Mouse (Mus musculus): ENCODE data around the gene Stat5b. TPM values are rescaled to one million over a fixed set of nuclear protein-coding genes. Genes with fewer than 3 reads are reported as not detected.
A peak's percentile ranks its signal among the peaks of the same experiment; 100 is the strongest.

The Stat5b gene
- polyA plus RNA-seq, 1 experiment from 2014 or later: 19.9 TPM

DNA sequence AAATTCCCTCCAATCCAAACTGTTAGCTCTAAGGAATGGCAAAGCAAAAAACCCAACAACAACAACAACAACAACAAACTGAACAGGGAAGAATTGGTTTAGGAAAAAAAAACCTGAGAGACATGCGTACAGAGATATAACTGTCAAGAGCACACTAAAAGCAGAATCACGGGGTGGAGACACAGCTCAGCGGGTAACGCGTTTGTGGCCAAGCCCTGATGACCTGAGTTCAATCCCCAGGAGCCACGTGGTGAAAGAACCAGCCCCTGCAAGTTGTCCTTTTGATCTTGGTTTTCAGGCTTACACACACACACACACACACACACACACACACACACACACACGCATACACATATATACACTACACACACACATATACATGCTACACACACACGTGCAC is 31.5 kb downstream of the Stat5b start:
- no peak overlapping the region for H3K4me2 ChIP-seq
- ATAC-seq (ENCODE audit: insufficient number of reproducible peaks, insufficient read depth, low FRiP score, low TSS enrichment, low read depth): no peak
- H3K4me1 ChIP-seq: peaks cover 44% of the 10 kb centered on the region
- no peak overlapping the region for H3K9ac ChIP-seq
- no peaks in the 10 kb centered on the region for H3K9me3 ChIP-seq
- peaks cover 28% of the 10 kb centered on the region for H3K27me3 ChIP-seq
- no peak overlapping the region for H3K27ac ChIP-seq
- no peak overlapping the region for H3K4me3 ChIP-seq
- 76% methylated on average over 8 of the region's 8 CpGs for WGBS
- no peaks in the 10 kb centered on the region for H3K36me3 ChIP-seq

DNA sequence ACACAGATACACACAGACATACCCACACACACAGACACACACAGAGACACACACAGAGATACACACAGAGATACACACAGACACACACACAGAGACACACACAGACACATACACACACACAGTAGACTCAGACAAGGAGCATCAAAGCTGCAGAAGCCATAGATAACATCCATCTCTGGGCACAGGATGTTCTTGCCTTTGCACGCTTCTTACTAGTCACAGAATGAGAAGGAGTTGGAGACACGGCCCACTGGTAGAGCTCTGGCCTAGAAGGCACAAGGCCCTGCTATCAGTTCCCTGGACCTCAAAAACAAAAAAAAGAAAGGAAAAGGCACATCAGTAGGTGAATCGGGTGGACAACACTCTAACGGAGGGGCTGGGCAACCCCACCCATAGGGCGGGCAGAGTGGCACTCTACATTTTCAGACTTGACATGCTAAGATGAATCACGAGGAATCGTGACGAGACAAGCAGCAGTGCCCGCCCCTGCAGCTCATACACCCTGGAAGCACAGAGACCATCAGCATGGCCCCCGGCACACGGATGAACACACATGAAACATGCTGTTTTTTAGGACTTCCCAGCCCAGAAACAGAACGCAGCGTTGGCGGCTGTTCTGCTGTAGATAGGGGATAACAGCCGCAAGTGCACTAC is 32.0 kb downstream of the Stat5b start:
- Histone ChIP-seq H3K4me2 (no peak overlapping the region), H3K4me3 (no peak overlapping the region), H3K9me3 (no peaks in the 10 kb centered on the region), H3K27me3 (peaks cover 27% of the 10 kb centered on the region), H3K9ac (no peak overlapping the region), H3K27ac (no peak overlapping the region), H3K4me1 (peaks cover 41% of the 10 kb centered on the region), H3K36me3 (no peaks in the 10 kb centered on the region)
- no peak for ATAC-seq (ENCODE audit: insufficient number of reproducible peaks, insufficient read depth, low FRiP score, low TSS enrichment, low read depth)
- 90% methylated on average over 15 of the region's 15 CpGs for WGBS

DNA sequence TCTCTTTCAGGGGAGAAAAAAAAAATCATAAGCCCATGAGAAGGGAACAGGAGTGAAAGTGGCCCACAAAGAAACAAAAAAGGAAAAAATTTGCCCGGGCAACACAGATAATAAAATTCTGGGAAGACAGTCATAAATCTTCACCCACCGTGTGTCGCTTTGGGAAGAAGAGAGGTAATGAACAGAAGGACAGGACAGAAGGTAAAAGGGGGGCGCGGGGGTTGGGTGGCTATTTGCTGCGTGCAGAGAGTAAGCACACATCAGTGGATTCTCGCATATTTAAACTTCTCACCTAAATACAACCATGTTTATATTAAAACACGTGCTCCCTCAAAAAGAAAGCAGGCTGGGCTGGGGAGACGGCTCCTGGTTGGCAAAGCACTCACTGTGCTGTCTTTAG is 33.2 kb downstream of the Stat5b start:
- Histone ChIP-seq H3K27me3 (peaks cover 25% of the 10 kb centered on the region), H3K36me3 (no peaks in the 10 kb centered on the region), H3K9me3 (no peaks in the 10 kb centered on the region), H3K4me3 (no peak overlapping the region), H3K27ac (no peak overlapping the region), H3K4me2 (no peak overlapping the region), H3K4me1 (peaks cover 40% of the 10 kb centered on the region), H3K9ac (no peak overlapping the region)
- 84% methylated on average over 9 of the region's 9 CpGs for WGBS
- no peak for ATAC-seq (ENCODE audit: insufficient number of reproducible peaks, insufficient read depth, low FRiP score, low TSS enrichment, low read depth)

DNA sequence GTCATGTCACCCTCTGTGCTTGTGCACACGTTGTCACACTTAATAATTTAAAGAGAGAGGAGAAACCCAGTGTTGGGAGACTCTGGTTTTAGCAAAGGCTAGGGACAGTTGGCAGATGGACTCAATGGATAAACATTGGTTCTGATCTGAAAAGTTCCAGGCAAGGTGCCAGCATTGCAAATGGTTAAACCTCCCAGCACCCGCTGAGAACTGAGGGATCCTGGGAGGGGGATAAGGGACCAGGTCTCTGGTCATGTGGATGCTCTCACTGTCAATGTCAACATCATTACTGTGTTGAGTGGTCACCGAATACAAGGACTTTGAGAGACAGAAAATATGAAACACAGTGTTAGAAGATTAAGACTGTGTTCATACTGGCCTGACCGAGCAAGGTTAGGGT is 33.7 kb downstream of the Stat5b start:
- Histone ChIP-seq H3K4me1 (peaks cover 37% of the 10 kb centered on the region), H3K27ac (no peak overlapping the region), H3K9ac (no peak overlapping the region), H3K27me3 (peaks cover 22% of the 10 kb centered on the region), H3K36me3 (no peaks in the 10 kb centered on the region), H3K9me3 (no peaks in the 10 kb centered on the region), H3K4me2 (no peak overlapping the region), H3K4me3 (no peak overlapping the region)
- no peak for ATAC-seq (ENCODE audit: insufficient number of reproducible peaks, insufficient read depth, low FRiP score, low TSS enrichment, low read depth)
- WGBS: 79% methylated on average over 4 of the region's 4 CpGs

DNA sequence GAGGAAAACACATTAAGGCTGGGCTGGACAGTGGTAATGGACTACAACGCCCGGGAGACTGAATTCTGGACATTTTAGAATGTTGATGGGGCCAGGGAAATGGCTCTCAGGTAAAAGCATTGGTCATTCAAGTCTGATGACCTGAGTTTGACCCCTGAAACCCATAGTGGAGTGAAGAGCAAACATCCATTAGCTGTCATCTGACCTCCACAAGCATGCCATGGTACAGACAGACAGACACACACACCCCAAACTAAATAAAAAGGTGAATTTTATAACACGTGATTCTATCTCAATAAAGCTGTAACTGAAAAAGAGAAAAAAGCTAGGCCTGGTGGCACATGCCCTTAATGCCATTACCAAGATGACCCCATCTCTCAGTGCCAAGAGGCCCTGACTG is 34.2 kb downstream of the Stat5b start:
- Histone ChIP-seq H3K4me3 (no peak overlapping the region), H3K9me3 (no peaks in the 10 kb centered on the region), H3K27me3 (peaks cover 20% of the 10 kb centered on the region), H3K4me2 (no peak overlapping the region), H3K27ac (no peak overlapping the region), H3K36me3 (no peaks in the 10 kb centered on the region), H3K4me1 (peaks cover 34% of the 10 kb centered on the region), H3K9ac (no peak overlapping the region)
- no peak for ATAC-seq (ENCODE audit: insufficient number of reproducible peaks, insufficient read depth, low FRiP score, low TSS enrichment, low read depth)
- 77% methylated on average over 3 of the region's 3 CpGs for WGBS

DNA sequence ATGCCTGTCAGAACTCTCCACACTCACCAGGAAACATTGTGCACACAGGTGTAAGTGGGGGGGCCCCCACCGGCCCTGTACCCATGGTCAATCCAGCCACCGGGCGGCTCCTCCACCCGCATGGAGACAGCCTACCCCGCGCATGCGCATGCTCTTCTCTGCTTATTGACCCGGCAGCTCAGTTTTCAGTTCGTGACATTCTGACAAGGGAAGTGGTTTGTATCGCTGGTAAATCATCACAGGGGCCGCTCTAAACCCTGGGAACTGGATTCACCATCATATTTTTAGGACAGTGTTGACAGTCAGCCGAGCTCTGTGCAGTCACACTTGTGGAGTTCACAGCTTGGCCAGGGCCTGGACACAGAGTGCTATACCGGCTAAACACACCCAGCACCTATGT is 36.0 kb downstream of the Stat5b start:
- peaks cover 20% of the 10 kb centered on the region for H3K27me3 ChIP-seq
- H3K27ac ChIP-seq: no peak overlapping the region
- no peak for ATAC-seq (ENCODE audit: insufficient number of reproducible peaks, insufficient read depth, low FRiP score, low TSS enrichment, low read depth)
- H3K36me3 ChIP-seq: no peaks in the 10 kb centered on the region
- no peak overlapping the region for H3K4me3 ChIP-seq
- no peaks in the 10 kb centered on the region for H3K9me3 ChIP-seq
- H3K4me1 ChIP-seq: peaks cover 30% of the 10 kb centered on the region
- H3K9ac ChIP-seq: no peak overlapping the region
- H3K4me2 ChIP-seq: peak overlapping the region; percentile 7; the same call in 1 of the 2 replicates
- WGBS: 52% methylated on average over 13 of the region's 13 CpGs

DNA sequence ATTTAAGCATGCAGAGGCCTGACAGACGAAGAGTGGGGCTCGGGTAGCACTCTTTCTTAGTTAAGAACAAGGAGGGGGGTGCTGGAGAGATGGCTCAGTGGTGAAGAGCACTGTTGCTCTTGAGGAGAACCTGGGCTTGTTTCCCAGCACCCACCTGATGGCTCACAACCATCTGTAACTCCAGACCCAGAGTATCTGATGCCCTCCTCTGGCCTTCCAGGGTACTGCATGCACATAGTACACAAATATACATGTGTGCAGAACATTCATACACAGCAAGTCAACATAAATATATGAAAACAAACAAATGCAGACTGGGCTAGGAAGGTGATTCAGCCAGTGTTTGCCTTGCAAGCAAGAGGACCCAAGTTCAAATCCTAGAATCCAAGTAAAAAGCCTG is 39.4 kb downstream of the Stat5b start:
- 60% methylated on average over 2 of the region's 2 CpGs for WGBS
- no peak for ATAC-seq (ENCODE audit: insufficient number of reproducible peaks, insufficient read depth, low FRiP score, low TSS enrichment, low read depth)
- peaks cover 4% of the 10 kb centered on the region for H3K27me3 ChIP-seq
- H3K36me3 ChIP-seq: peaks cover 3% of the 10 kb centered on the region; the same call in 1 of the 2 replicates
- peaks cover 17% of the 10 kb centered on the region for H3K4me1 ChIP-seq
- no peak overlapping the region for H3K4me2 ChIP-seq
- H3K9ac ChIP-seq: no peak overlapping the region
- no peaks in the 10 kb centered on the region for H3K9me3 ChIP-seq
- H3K27ac ChIP-seq: peak overlapping the region; percentile 55; the same call in 1 of the 2 replicates
- H3K4me3 ChIP-seq: no peak overlapping the region

DNA sequence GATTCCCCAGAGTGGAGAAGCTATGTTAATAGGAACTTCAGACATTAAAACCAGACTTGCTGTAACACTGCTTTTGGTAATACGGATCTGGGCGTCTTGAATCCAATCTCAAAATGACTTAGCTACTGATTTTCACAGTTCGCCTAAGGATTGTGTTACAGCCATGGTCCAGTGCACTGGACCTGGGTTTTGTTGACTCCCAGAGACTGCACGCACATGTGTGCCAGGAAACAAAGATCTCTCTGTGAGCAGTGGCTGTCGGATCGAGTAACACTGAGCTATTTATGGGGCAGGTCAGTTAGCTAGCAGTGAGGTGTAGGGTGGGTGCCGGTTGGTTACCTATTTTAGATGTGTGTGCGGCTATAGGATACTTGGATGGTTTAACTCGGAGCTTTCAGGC is 40.0 kb downstream of the Stat5b start:
- no peaks in the 10 kb centered on the region for H3K9me3 ChIP-seq
- ATAC-seq (ENCODE audit: insufficient number of reproducible peaks, insufficient read depth, low FRiP score, low TSS enrichment, low read depth): no peak
- peaks cover 6% of the 10 kb centered on the region; the same call in 1 of the 2 replicates for H3K36me3 ChIP-seq
- peak overlapping the region; percentile 55; the same call in 1 of the 2 replicates for H3K27ac ChIP-seq
- H3K4me3 ChIP-seq: no peak overlapping the region
- WGBS: 22% methylated on average over 9 of the region's 9 CpGs
- peaks cover 17% of the 10 kb centered on the region for H3K4me1 ChIP-seq
- no peak overlapping the region; the same call in 1 of the 2 replicates for H3K4me2 ChIP-seq
- H3K9ac ChIP-seq: no peak overlapping the region
- peaks cover under 1% of the 10 kb centered on the region; the same call in 1 of the 2 replicates for H3K27me3 ChIP-seq

DNA sequence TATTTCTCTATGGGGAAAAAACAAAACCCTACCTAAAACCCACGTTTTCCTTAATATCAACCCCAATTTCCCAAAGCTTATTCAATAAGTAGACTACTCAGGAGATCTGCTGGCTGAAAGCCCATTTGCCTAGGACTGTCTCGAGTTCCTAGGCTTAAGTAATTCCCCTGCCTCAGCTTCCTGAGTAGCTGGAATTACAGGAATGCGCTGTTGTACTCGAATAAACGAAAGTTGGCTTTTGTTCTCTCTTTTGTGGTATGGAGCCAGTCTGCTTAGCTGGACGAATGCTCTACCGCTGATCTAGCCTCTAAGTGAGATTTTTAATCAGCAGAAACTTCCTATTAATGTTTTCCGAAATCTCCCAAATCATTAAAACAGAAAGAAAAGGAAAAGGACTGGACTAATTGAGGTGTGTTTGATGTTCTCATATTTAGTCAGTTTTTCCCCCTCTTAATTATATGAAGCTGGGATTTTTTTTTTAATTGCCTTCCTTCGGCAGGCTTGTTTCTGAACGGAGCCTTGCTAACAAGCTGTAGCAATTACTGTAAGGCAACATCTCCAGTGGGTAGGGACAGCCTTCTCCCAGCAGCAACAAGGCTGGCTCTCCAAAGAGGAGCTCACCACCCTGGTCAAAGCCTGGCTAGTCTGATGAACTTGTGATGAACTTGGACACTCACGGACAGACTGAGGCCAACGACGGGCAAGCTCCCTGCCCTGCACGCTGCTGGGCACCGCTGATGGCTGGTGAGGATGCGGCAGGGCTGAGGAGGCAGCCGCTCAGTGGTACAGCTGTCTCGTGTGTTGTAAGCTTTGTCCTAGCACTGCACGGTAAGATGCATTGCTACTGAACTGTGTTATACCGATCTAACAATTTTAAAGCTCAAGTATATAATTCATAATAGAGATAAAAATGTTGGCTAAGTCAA is 43.9 kb downstream of the Stat5b start:
- H3K9ac ChIP-seq: no peak overlapping the region
- no peak overlapping the region for H3K4me2 ChIP-seq
- no peaks in the 10 kb centered on the region for H3K9me3 ChIP-seq
- peaks cover 13% of the 10 kb centered on the region for H3K4me1 ChIP-seq
- no peak overlapping the region for H3K4me3 ChIP-seq
- H3K36me3 ChIP-seq: peaks cover 44% of the 10 kb centered on the region
- ATAC-seq (ENCODE audit: insufficient number of reproducible peaks, insufficient read depth, low FRiP score, low TSS enrichment, low read depth): no peak
- no peaks in the 10 kb centered on the region for H3K27me3 ChIP-seq
- H3K27ac ChIP-seq: no peak overlapping the region; the same call in 1 of the 2 replicates
- 64% methylated on average over 20 of the region's 20 CpGs for WGBS

DNA sequence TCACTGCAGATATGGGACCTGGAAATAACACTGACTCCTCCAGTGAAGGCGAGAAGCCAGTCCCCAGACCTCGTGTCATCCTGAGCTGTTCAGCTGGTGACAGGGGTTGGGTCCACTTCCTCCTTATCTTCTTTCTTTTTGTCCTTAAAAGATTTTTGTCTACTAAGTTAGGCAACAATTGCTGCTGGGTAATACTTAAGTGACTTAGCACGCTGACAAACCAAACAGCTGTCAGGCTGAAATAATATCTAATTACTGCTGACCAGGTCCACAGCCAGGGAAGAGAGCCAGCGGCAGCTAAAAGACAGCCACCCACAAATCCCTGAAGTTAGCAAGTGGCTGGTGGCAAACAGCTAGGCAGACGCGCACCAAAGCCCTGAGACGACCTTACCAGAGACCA is 45.0 kb downstream of the Stat5b start:
- no peaks in the 10 kb centered on the region for H3K9me3 ChIP-seq
- WGBS: 78% methylated on average over 7 of the region's 7 CpGs
- no peak for ATAC-seq (ENCODE audit: insufficient number of reproducible peaks, insufficient read depth, low FRiP score, low TSS enrichment, low read depth)
- no peak overlapping the region for H3K9ac ChIP-seq
- peaks cover 5% of the 10 kb centered on the region for H3K4me1 ChIP-seq
- no peaks in the 10 kb centered on the region for H3K27me3 ChIP-seq
- H3K27ac ChIP-seq: no peak overlapping the region
- no peak overlapping the region for H3K4me2 ChIP-seq
- H3K4me3 ChIP-seq: no peak overlapping the region
- peaks cover 55% of the 10 kb centered on the region for H3K36me3 ChIP-seq

DNA sequence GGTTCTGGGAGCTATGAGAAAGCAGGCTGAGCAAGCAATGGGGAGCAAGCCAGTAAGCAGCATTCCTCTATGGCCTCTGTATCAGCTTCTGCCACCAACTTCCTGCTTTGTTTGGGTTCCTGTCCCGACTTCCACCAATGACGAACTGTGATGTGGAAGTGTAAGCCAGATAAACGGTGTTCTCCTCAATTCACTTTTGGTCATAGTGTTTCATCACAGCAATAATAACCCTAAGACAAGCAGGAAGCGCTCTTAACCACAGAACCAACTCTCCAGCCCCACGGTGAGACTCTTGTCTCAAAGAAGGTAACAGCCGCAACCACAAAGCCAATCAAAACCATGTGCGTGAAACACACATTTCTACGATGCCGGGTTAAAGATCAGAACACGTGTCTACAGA is 46.1 kb downstream of the Stat5b start:
- Histone ChIP-seq H3K27ac (no peak overlapping the region), H3K4me3 (no peak overlapping the region), H3K27me3 (no peaks in the 10 kb centered on the region), H3K9me3 (no peaks in the 10 kb centered on the region), H3K4me2 (no peak overlapping the region), H3K36me3 (peaks cover 63% of the 10 kb centered on the region), H3K9ac (no peak overlapping the region), H3K4me1 (peaks cover 3% of the 10 kb centered on the region; the same call in 1 of the 2 replicates)
- no peak for ATAC-seq (ENCODE audit: insufficient number of reproducible peaks, insufficient read depth, low FRiP score, low TSS enrichment, low read depth)
- WGBS: 71% methylated on average over 10 of the region's 10 CpGs

DNA sequence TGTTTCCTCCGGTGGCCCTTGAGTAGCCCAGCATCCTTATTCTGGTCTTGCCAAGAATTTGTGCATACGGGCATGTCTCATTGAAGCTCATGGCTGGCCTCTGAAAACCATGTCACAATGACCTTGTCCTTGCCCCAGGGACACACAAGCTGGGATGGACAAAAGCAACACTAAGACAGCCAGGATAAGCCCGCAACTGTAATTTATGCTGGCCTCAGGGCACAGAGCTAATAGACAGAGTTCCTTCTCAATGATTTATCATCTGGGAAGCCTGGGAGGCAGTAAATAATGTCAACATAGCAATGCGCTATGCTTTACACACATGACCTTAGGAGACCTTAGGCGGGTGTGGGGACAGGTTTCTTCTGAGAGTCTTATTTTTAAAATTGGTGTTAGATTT is 51.1 kb downstream of the Stat5b start:
- H3K27me3 ChIP-seq: no peaks in the 10 kb centered on the region
- WGBS: 82% methylated on average over 5 of the region's 5 CpGs
- no peak overlapping the region for H3K4me2 ChIP-seq
- peaks cover 70% of the 10 kb centered on the region for H3K36me3 ChIP-seq
- H3K9ac ChIP-seq: no peak overlapping the region
- H3K9me3 ChIP-seq: no peaks in the 10 kb centered on the region
- H3K4me3 ChIP-seq: no peak overlapping the region
- no peak for ATAC-seq (ENCODE audit: insufficient number of reproducible peaks, insufficient read depth, low FRiP score, low TSS enrichment, low read depth)
- no peak overlapping the region for H3K27ac ChIP-seq
- H3K4me1 ChIP-seq: no peaks in the 10 kb centered on the region
